Mouse (Mus musculus): ENCODE results near the gene Me1.

GRCm38 (mm10) chr9:86575178-86575577, 120.6 kb downstream of the Me1 start:
- no peak for TF ChIP-seq CTCF (IDR thresholded peaks at IDR 0.05; ENCODE audit: low read depth)
- TF ChIP-seq EP300 (IDR thresholded peaks at IDR 0.05; ENCODE audit: low read depth), result no peak

Data from liver, postnatal 0 days (tissue).